Mouse (Mus musculus) macrophage (primary cell): ENCODE results near the gene Ugt1a2. TPM values are rescaled to one million over a fixed set of nuclear protein-coding genes. Genes with fewer than 3 reads are reported as not detected.

Experiments
- H3K27ac ChIP-seq: fragments of 350-480 bp; formaldehyde crosslinking; 2 replicates; pipeline ENCODE4 v1.9.0; 2021
- H3K36me3 ChIP-seq: fragments of 350-480 bp; formaldehyde crosslinking; 2 replicates; pipeline ENCODE4 v1.9.0; 2021; ENCODE audit errors: inconsistent target
- H3K4me3 ChIP-seq: fragments of 350-480 bp; formaldehyde crosslinking; 2 replicates; pipeline ENCODE4 v1.9.0; 2021; ENCODE audit errors: inconsistent target
- H3K79me2 ChIP-seq: fragments of 350-480 bp; formaldehyde crosslinking; 2 replicates; pipeline ENCODE4 v1.9.0; 2021; ENCODE audit errors: inconsistent target
- WGBS: methylation state at CpG from one replicate; pipeline ENCODE4 v1.1.7; 2026; ENCODE audit warnings: inconsistent platforms; ENCODE audit not compliant: missing documents; 5-methylcytosine and 5-hydroxymethylcytosine counted together
- polyA plus RNA-seq: library from polyadenylated mRNA; stranded (reverse); fragments of 250-400 nt; gene quantifications from 3 replicates; pipeline ENCODE4 v1.2.4, GENCODE M21; 2018; ENCODE audit warnings: inconsistent platforms

Ugt1a2 gene
- polyA plus RNA-seq, 1 experiment from 2014 or later: 0.14 TPM

- Histone ChIP-seq H3K4me3 (no peak overlapping the region), H3K79me2 (no peaks in the 10 kb centered on the region), H3K27ac (no peak overlapping the region), H3K36me3 (no peaks in the 10 kb centered on the region)
- 67% methylated on average over 4 of the region's 4 CpGs for WGBS
Observed at GRCm38 (mm10) chr1:88234248-88234610, 33.8 kb downstream of the Ugt1a2 start.

- H3K36me3 ChIP-seq: no peaks in the 10 kb centered on the region
- no peaks in the 10 kb centered on the region for H3K79me2 ChIP-seq
- 42% methylated on average over 5 of the region's 5 CpGs for WGBS
- H3K27ac ChIP-seq: no peak overlapping the region
- no peak overlapping the region for H3K4me3 ChIP-seq
Observed at GRCm38 (mm10) chr1:88234646-88235045, 34.2 kb downstream of the Ugt1a2 start.

GRCm38 (mm10) chr1:88235046-88235893 lies 34.9 kb downstream of the Ugt1a2 start:
- no peak overlapping the region for H3K27ac ChIP-seq
- no peak overlapping the region for H3K4me3 ChIP-seq
- 64% methylated on average over 11 of the region's 11 CpGs for WGBS
- H3K36me3 ChIP-seq: no peaks in the 10 kb centered on the region
- H3K79me2 ChIP-seq: no peaks in the 10 kb centered on the region

- Histone ChIP-seq H3K36me3 (no peaks in the 10 kb centered on the region), H3K27ac (no peak overlapping the region), H3K4me3 (no peak overlapping the region), H3K79me2 (no peaks in the 10 kb centered on the region)
- 66% methylated on average over 4 of the region's 4 CpGs for WGBS
Observed at GRCm38 (mm10) chr1:88235894-88236415, 35.6 kb downstream of the Ugt1a2 start.

GRCm38 (mm10) chr1:88237311-88237710 lies 36.9 kb downstream of the Ugt1a2 start:
- Histone ChIP-seq H3K79me2 (no peaks in the 10 kb centered on the region), H3K27ac (no peak overlapping the region), H3K36me3 (no peaks in the 10 kb centered on the region), H3K4me3 (no peak overlapping the region)
- WGBS: 78% methylated on average over 5 of the region's 5 CpGs

GRCm38 (mm10) chr1:88238771-88239170 lies 38.4 kb downstream of the Ugt1a2 start:
- no peaks in the 10 kb centered on the region for H3K79me2 ChIP-seq
- WGBS: 80% methylated on average over 6 of the region's 6 CpGs
- no peak overlapping the region for H3K27ac ChIP-seq
- no peaks in the 10 kb centered on the region for H3K36me3 ChIP-seq
- no peak overlapping the region for H3K4me3 ChIP-seq

GRCm38 (mm10) chr1:88240072-88240471 lies 39.7 kb downstream of the Ugt1a2 start:
- H3K4me3 ChIP-seq: no peak overlapping the region
- H3K36me3 ChIP-seq: no peaks in the 10 kb centered on the region
- 73% methylated on average over 5 of the region's 5 CpGs for WGBS
- H3K79me2 ChIP-seq: no peaks in the 10 kb centered on the region
- no peak overlapping the region for H3K27ac ChIP-seq

GRCm38 (mm10) chr1:88240579-88240978 lies 40.2 kb downstream of the Ugt1a2 start:
- 75% methylated on average over 4 of the region's 4 CpGs for WGBS
- no peak overlapping the region for H3K4me3 ChIP-seq

GRCm38 (mm10) chr1:88243861-88244260 lies 43.5 kb downstream of the Ugt1a2 start:
- Histone ChIP-seq H3K4me3 (no peak overlapping the region), H3K27ac (no peak overlapping the region), H3K36me3 (no peaks in the 10 kb centered on the region), H3K79me2 (no peaks in the 10 kb centered on the region)
- 66% methylated on average over 5 of the region's 5 CpGs for WGBS

More at GRCm38 (mm10) chr1:88240579-88240978, 40.2 kb downstream of the Ugt1a2 start:
- Histone ChIP-seq H3K79me2 (no peaks in the 10 kb centered on the region), H3K27ac (no peak overlapping the region), H3K36me3 (no peaks in the 10 kb centered on the region)

- no peaks in the 10 kb centered on the region for H3K79me2 ChIP-seq
- no peak overlapping the region for H3K27ac ChIP-seq
- no peak overlapping the region for H3K4me3 ChIP-seq
- 79% methylated on average over 6 of the region's 6 CpGs for WGBS
- no peaks in the 10 kb centered on the region for H3K36me3 ChIP-seq
Observed at GRCm38 (mm10) chr1:88245881-88246280, 45.5 kb downstream of the Ugt1a2 start.

- WGBS: 53% methylated on average over 6 of the region's 6 CpGs
Observed at GRCm38 (mm10) chr1:88246386-88246785, 46.0 kb downstream of the Ugt1a2 start.

GRCm38 (mm10) chr1:88247660-88248059 lies 47.3 kb downstream of the Ugt1a2 start:
- no peaks in the 10 kb centered on the region for H3K79me2 ChIP-seq
- H3K4me3 ChIP-seq: no peak overlapping the region
- H3K27ac ChIP-seq: no peak overlapping the region
- no peaks in the 10 kb centered on the region for H3K36me3 ChIP-seq
- 52% methylated on average over 2 of the region's 2 CpGs for WGBS

More at GRCm38 (mm10) chr1:88246386-88246785, 46.0 kb downstream of the Ugt1a2 start:
- no peaks in the 10 kb centered on the region for H3K36me3 ChIP-seq
- no peak overlapping the region for H3K4me3 ChIP-seq
- no peak overlapping the region for H3K27ac ChIP-seq
- no peaks in the 10 kb centered on the region for H3K79me2 ChIP-seq

- WGBS: 54% methylated on average over 4 of the region's 4 CpGs
- H3K79me2 ChIP-seq: no peaks in the 10 kb centered on the region
- no peaks in the 10 kb centered on the region for H3K36me3 ChIP-seq
- H3K4me3 ChIP-seq: no peak overlapping the region
- H3K27ac ChIP-seq: no peak overlapping the region
Observed at GRCm38 (mm10) chr1:88248658-88249057, 48.3 kb downstream of the Ugt1a2 start.

- 83% methylated on average over 7 of the region's 7 CpGs for WGBS
Observed at GRCm38 (mm10) chr1:88249596-88249995, 49.2 kb downstream of the Ugt1a2 start.

GRCm38 (mm10) chr1:88250023-88250422 lies 49.6 kb downstream of the Ugt1a2 start:
- 89% methylated on average over 5 of the region's 5 CpGs for WGBS
- H3K4me3 ChIP-seq: no peak overlapping the region
- no peak overlapping the region for H3K27ac ChIP-seq
- H3K36me3 ChIP-seq: no peaks in the 10 kb centered on the region
- H3K79me2 ChIP-seq: no peaks in the 10 kb centered on the region

More at GRCm38 (mm10) chr1:88249596-88249995, 49.2 kb downstream of the Ugt1a2 start:
- Histone ChIP-seq H3K27ac (no peak overlapping the region), H3K79me2 (no peaks in the 10 kb centered on the region), H3K36me3 (no peaks in the 10 kb centered on the region), H3K4me3 (no peak overlapping the region)
